Mouse (Mus musculus): ENCODE measurements around the gene Nfatc2.

The Nfatc2 gene

GRCm38 (mm10) chr2:168433392-168433791 is 168.1 kb downstream of the Nfatc2 start:
- DNase-seq (ENCODE audit: low read depth): no peak

GRCm38 (mm10) chr2:168432394-168432793 is 169.1 kb downstream of the Nfatc2 start:
- no peak for DNase-seq (ENCODE audit: low read depth)

DNA sequence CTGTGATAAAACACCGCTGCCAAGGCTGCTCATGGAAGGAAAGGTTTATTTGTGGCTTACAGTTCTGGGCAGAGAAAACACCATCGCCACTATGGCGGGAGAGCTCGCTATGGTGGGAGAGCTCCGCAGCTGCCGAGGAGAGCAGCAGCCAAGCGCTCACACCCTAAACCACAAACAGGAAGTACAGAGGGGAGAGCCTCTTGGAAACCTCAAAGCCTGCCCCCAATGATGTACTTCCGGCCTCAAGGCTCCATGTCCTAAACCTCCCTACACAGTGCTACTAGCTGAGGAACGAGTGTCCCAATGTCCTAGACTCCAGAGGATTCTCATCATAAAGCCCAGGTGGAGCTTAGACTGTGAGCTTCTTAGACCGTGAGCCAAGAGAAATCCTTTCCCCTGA is 171.9 kb downstream of the Nfatc2 start:
- DNase-seq (ENCODE audit: low read depth): peak; percentile 39

DNA sequence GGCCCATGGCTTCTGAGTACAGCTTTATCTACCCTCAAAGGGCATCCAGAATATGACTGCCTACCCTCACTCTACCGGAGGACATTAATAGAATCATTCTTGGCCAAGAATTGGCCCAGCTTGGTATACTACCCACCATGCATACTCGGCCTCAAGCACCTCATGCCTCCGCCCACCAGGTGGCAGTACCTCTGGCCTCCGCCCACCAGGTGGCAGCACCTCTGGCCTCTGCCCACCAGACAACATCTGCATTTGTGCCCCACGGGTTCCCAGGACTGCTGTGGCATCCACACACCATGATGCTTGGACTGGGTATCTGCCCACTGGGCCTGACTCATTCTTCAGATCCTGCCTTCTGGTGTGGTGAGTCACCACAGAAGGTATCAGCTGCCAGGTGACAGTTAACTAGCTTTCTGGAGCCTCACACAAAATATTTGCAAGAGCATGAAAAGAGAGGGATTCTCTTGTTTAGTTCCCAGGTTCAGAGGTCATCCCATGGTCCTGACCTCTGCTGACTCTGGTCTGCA is 173.0 kb downstream of the Nfatc2 start:
- no peak for DNase-seq (ENCODE audit: low read depth)
